11 mouse cellular contexts compared by ENCODE assay signal in genomic region chr4:41179825-41180725, GRCm38 (mm10). TPM values are rescaled to one million over a fixed set of nuclear protein-coding genes. Genes with fewer than 3 reads are reported as not detected.
DNase-seq lines count a peak whose midpoint lies in the region; ATAC-seq and TF ChIP-seq lines count a peak whose summit lies in the region.
"Had no signal": no experiment of that assay in that cellular context is flagged by ENCODE, and none has a peak within 500 bp of the region (broad histone marks: within the 10 kb centered on the region; RNA-seq: fewer than 3 reads in every experiment).

No protein-coding gene starts in this region.

- H3K27me3 ChIP-seq in kidney, embryonic 14.5 days (ENCODE audit: control insufficient read depth, insufficient read depth, low read length) = no peaks in the 10 kb centered on the region
- no peaks in the 10 kb centered on the region for H3K27me3 ChIP-seq in kidney, embryonic 16.5 days (ENCODE audit: insufficient read depth, low read length)
- H3K27me3 ChIP-seq in midbrain, embryonic 16.5 days (ENCODE audit: control insufficient read depth, insufficient read depth, low read depth, low read length) = no peaks in the 10 kb centered on the region
- H3K27me3 ChIP-seq in midbrain, postnatal 0 days (ENCODE audit: insufficient read depth, low read length) = no peaks in the 10 kb centered on the region
- H3K27me3 ChIP-seq in stomach, postnatal 0 days (ENCODE audit: control insufficient read depth, insufficient read depth, low read length) = no peaks in the 10 kb centered on the region

- no peak overlapping the region for H3K4me3 ChIP-seq in kidney, embryonic 14.5 days (ENCODE audit: low read length)
- no peak overlapping the region for H3K4me3 ChIP-seq in kidney, embryonic 16.5 days (ENCODE audit: low read length)
- H3K4me3 ChIP-seq in midbrain, embryonic 16.5 days (ENCODE audit: low read depth, low read length) = no peak overlapping the region
- H3K4me3 ChIP-seq in midbrain, postnatal 0 days (ENCODE audit: low read depth, low read length) = no peak overlapping the region
- H3K4me3 ChIP-seq in stomach, postnatal 0 days (ENCODE audit: low read depth, low read length) = no peak overlapping the region

- ATAC-seq in kidney, embryonic 14.5 days (ENCODE audit: low FRiP score, low TSS enrichment) = 0 out of 2 replicates have a peak, but pooled peaks have one; percentile 49
- no peak for ATAC-seq in kidney, embryonic 16.5 days (ENCODE audit: low FRiP score, low TSS enrichment)
- peak; percentile 55; the same call in 1 of the 2 replicates for ATAC-seq in midbrain, embryonic 16.5 days
- ATAC-seq in midbrain, postnatal 0 days (ENCODE audit: low FRiP score) = no peak
- ATAC-seq in erythroblast, adult 5-6 weeks (replicated peaks; ENCODE audit: low FRiP score, poor library complexity, severe bottlenecking) = 0 out of 2 replicates have a peak, but pooled peaks have one; percentile 22
- peak; percentile 67 for ATAC-seq in stomach, postnatal 0 days (ENCODE audit: low FRiP score, low TSS enrichment)

- peaks cover 44% of the 10 kb centered on the region for H3K36me3 ChIP-seq in kidney, embryonic 14.5 days (ENCODE audit: control insufficient read depth, insufficient read depth, low read length)
- H3K36me3 ChIP-seq in kidney, embryonic 16.5 days (ENCODE audit: insufficient read depth, low read length) = peaks cover 29% of the 10 kb centered on the region
- peaks cover 7% of the 10 kb centered on the region; the same call in 1 of the 2 replicates for H3K36me3 ChIP-seq in midbrain, embryonic 16.5 days (ENCODE audit: control insufficient read depth, insufficient read depth, low read length)
- peaks cover 8% of the 10 kb centered on the region; the same call in 1 of the 2 replicates for H3K36me3 ChIP-seq in midbrain, postnatal 0 days (ENCODE audit: insufficient read depth, low read length)
- peaks cover 12% of the 10 kb centered on the region; the same call in 1 of the 2 replicates for H3K36me3 ChIP-seq in stomach, postnatal 0 days (ENCODE audit: control insufficient read depth, insufficient read depth, low read length)

- TF ChIP-seq CTCF in midbrain, postnatal 0 days (IDR thresholded peaks at IDR 0.05) = no peak
- TF ChIP-seq CTCF in stomach, postnatal 0 days (IDR thresholded peaks at IDR 0.05; ENCODE audit: low read depth) = no peak

- H3K27ac ChIP-seq in kidney, embryonic 14.5 days (ENCODE audit: low read depth, low read length) = no peak overlapping the region
- no peak overlapping the region for H3K27ac ChIP-seq in kidney, embryonic 16.5 days (ENCODE audit: low read length)
- H3K27ac ChIP-seq in midbrain, embryonic 16.5 days (ENCODE audit: low read length) = no peak overlapping the region
- H3K27ac ChIP-seq in midbrain, postnatal 0 days (ENCODE audit: low read depth, low read length) = no peak overlapping the region
- no peak overlapping the region for H3K27ac ChIP-seq in stomach, postnatal 0 days (replicated peaks)

- H3K9me3 ChIP-seq in kidney, embryonic 14.5 days (ENCODE audit: control insufficient read depth, low read length) = no peaks in the 10 kb centered on the region
- H3K9me3 ChIP-seq in kidney, embryonic 16.5 days (ENCODE audit: low read length) = no peaks in the 10 kb centered on the region
- no peaks in the 10 kb centered on the region for H3K9me3 ChIP-seq in midbrain, embryonic 16.5 days (replicated peaks; ENCODE audit: control insufficient read depth, low read length, poor library complexity, severe bottlenecking)
- H3K9me3 ChIP-seq in midbrain, postnatal 0 days (ENCODE audit: low read length) = no peaks in the 10 kb centered on the region
- no peaks in the 10 kb centered on the region for H3K9me3 ChIP-seq in stomach, postnatal 0 days (ENCODE audit: control insufficient read depth, low read length)

- no peak for DNase-seq in midbrain, postnatal 0 days (ENCODE audit: low spot score)
- DNase-seq in stomach, postnatal 0 days (ENCODE audit: low spot score) = no peak
- DNase-seq in T-cell, adult 2 months (ENCODE audit: low spot score) = no peak
- no peak for DNase-seq in urinary bladder, adult 2 months (ENCODE audit: low spot score)
- DNase-seq: adrenal gland, postnatal 36 days; kidney, postnatal 25 days; lung, adult 2 months had no signal

- H3K4me2 ChIP-seq in kidney, embryonic 14.5 days (replicated peaks; ENCODE audit: low read depth, low read length) = no peak overlapping the region
- no peak overlapping the region for H3K4me2 ChIP-seq in kidney, embryonic 16.5 days (replicated peaks; ENCODE audit: low read depth, low read length)
- H3K4me2 ChIP-seq in midbrain, embryonic 16.5 days (ENCODE audit: low read length) = no peak overlapping the region
- no peak overlapping the region for H3K4me2 ChIP-seq in midbrain, postnatal 0 days (ENCODE audit: low read depth, low read length, poor library complexity, severe bottlenecking)
- H3K4me2 ChIP-seq in stomach, postnatal 0 days (replicated peaks; ENCODE audit: low read depth) = no peak overlapping the region

- WGBS in kidney, embryonic 14.5 days = 91% methylated on average over 15 of the region's 15 CpGs
- WGBS in kidney, embryonic 16.5 days = 87% methylated on average over 15 of the region's 15 CpGs
- 84% methylated on average over 15 of the region's 15 CpGs for WGBS in midbrain, embryonic 16.5 days
- WGBS in midbrain, postnatal 0 days = 87% methylated on average over 15 of the region's 15 CpGs
- WGBS in stomach, postnatal 0 days = 81% methylated on average over 15 of the region's 15 CpGs

- no peak for TF ChIP-seq EP300 in stomach, postnatal 0 days (optimal IDR thresholded peaks at IDR 0.05)

- no peak overlapping the region for H3K9ac ChIP-seq in kidney, embryonic 14.5 days (ENCODE audit: low read depth, low read length)
- H3K9ac ChIP-seq in kidney, embryonic 16.5 days (replicated peaks; ENCODE audit: low read length) = no peak overlapping the region
- no peak overlapping the region for H3K9ac ChIP-seq in midbrain, embryonic 16.5 days (ENCODE audit: low read depth, low read length)
- H3K9ac ChIP-seq in midbrain, postnatal 0 days (replicated peaks; ENCODE audit: low read length, poor library complexity, severe bottlenecking) = no peak overlapping the region
- H3K9ac ChIP-seq in stomach, postnatal 0 days (ENCODE audit: low read length) = no peak overlapping the region

- H3K4me1 ChIP-seq in kidney, embryonic 14.5 days (ENCODE audit: control insufficient read depth, insufficient read depth, low read length) = no peaks in the 10 kb centered on the region
- H3K4me1 ChIP-seq in kidney, embryonic 16.5 days (ENCODE audit: insufficient read depth, low read length) = no peaks in the 10 kb centered on the region
- no peaks in the 10 kb centered on the region for H3K4me1 ChIP-seq in midbrain, embryonic 16.5 days (ENCODE audit: control insufficient read depth, insufficient read depth, low read length)
- no peaks in the 10 kb centered on the region for H3K4me1 ChIP-seq in midbrain, postnatal 0 days (ENCODE audit: insufficient read depth, low read length)
- H3K4me1 ChIP-seq in stomach, postnatal 0 days (replicated peaks; ENCODE audit: control insufficient read depth, insufficient read depth) = no peaks in the 10 kb centered on the region

RNA-seq across cellular contexts. Expression of gene Ube2r2, which starts 44.5 kb away (rescaled TPM):
- polyA plus RNA-seq in kidney, embryonic 14.5 days (2014; fragmentation: Nextera tagmentation; extraction: Ambion mirVana) = 97.6 and 103 TPM in 2 replicates
- 76.1 and 86.1 TPM in 2 replicates for polyA plus RNA-seq in kidney, embryonic 16.5 days (2015; fragmentation: Nextera tagmentation; extraction: Ambion mirVana)
- 51.1 and 57.5 TPM in 2 replicates for polyA plus RNA-seq in midbrain, embryonic 16.5 days (2015; fragmentation: Nextera tagmentation; extraction: Ambion mirVana)
- 49.9 TPM in 2 replicates for total RNA-seq in midbrain, postnatal 0 days (2014; rRNA removed)
- 41.0 and 50.4 TPM in 2 replicates for polyA plus RNA-seq in midbrain, postnatal 0 days (2015; fragmentation: Nextera tagmentation; extraction: Ambion mirVana)
- total RNA-seq in erythroblast, adult 5-6 weeks (2015; ENCODE audit: low replicate concordance) = 229 and 299 TPM in 2 replicates
- 275 and 350 TPM in 2 replicates for total RNA-seq in erythroblast, adult 5-6 weeks (2017; ENCODE audit: low replicate concordance)
- polyA plus RNA-seq in stomach, postnatal 0 days (2015; fragmentation: Nextera tagmentation; extraction: Ambion mirVana) = 76.3 and 89.0 TPM in 2 replicates
- polyA plus RNA-seq in urinary bladder, adult 2 months (2012; rRNA removed) = 217 and 240 TPM in 2 replicates

RNA-seq across cellular contexts. Expression of gene Nol6, which starts 55.8 kb away (rescaled TPM):
- polyA plus RNA-seq in kidney, embryonic 14.5 days (2014; fragmentation: Nextera tagmentation; extraction: Ambion mirVana) = 18.0 and 32.9 TPM in 2 replicates
- 34.7 and 37.8 TPM in 2 replicates for polyA plus RNA-seq in kidney, embryonic 16.5 days (2015; fragmentation: Nextera tagmentation; extraction: Ambion mirVana)
- polyA plus RNA-seq in midbrain, embryonic 16.5 days (2015; fragmentation: Nextera tagmentation; extraction: Ambion mirVana) = 40.9 and 43.6 TPM in 2 replicates
- total RNA-seq in midbrain, postnatal 0 days (2014; rRNA removed) = 67.9 and 70.8 TPM in 2 replicates
- polyA plus RNA-seq in midbrain, postnatal 0 days (2015; fragmentation: Nextera tagmentation; extraction: Ambion mirVana) = 39.9 and 40.1 TPM in 2 replicates
- 1.9 and 2.9 TPM in 2 replicates for total RNA-seq in erythroblast, adult 5-6 weeks (2015; ENCODE audit: low replicate concordance)
- 4.8 and 10.7 TPM in 2 replicates for total RNA-seq in erythroblast, adult 5-6 weeks (2017; ENCODE audit: low replicate concordance)
- 9.5 and 10.9 TPM in 2 replicates for polyA plus RNA-seq in stomach, postnatal 0 days (2015; fragmentation: Nextera tagmentation; extraction: Ambion mirVana)
- 25.9 and 29.9 TPM in 2 replicates for polyA plus RNA-seq in urinary bladder, adult 2 months (2012; rRNA removed)

Comparison
In these comparisons a context has a peak if more than half of its experiments do, and no peak if none do; other contexts are left out.
1. ATAC-seq: peak in kidney, embryonic 14.5 days (single experiment), midbrain, embryonic 16.5 days (single experiment), erythroblast, adult 5-6 weeks (single experiment) and stomach, postnatal 0 days (single experiment); none in kidney, embryonic 16.5 days (single experiment) and midbrain, postnatal 0 days (single experiment).